Mouse (Mus musculus) C2C12 (cell line): ENCODE results near the gene Zfp831. TPM values are rescaled to one million over a fixed set of nuclear protein-coding genes. Genes with fewer than 3 reads are reported as not detected.

Source experiments
- H3K27me3 ChIP-seq: one replicate; pipeline ENCODE4 v1.6.1; 2011; ENCODE audit not compliant: control insufficient read depth, insufficient read depth, insufficient read length
- H3K36me3 ChIP-seq: one replicate; pipeline ENCODE4 v1.6.1; 2011; ENCODE audit not compliant: control insufficient read depth, insufficient read depth
- H3K4me3 ChIP-seq: one replicate; pipeline ENCODE4 v1.5.1; 2011; ENCODE audit warnings: mild to moderate bottlenecking, control low read depth; ENCODE audit not compliant: poor library complexity, insufficient read depth, severe bottlenecking
- H3K79me2 ChIP-seq: one replicate; pipeline ENCODE4 v1.6.1; 2011; ENCODE audit not compliant: control insufficient read depth, insufficient read depth
- H3K79me3 ChIP-seq: one replicate; pipeline ENCODE4 v1.6.1; 2011; ENCODE audit warnings: low read depth, control low read depth
- H3ac ChIP-seq: one replicate; pipeline ENCODE3; 2011; ENCODE audit warnings: low read depth; ENCODE audit not compliant: control insufficient read depth, insufficient read length
- CEBPB ChIP-seq: IDR thresholded peaks from one replicate; pipeline ENCODE4 v1.6.1; 2011; ENCODE audit warnings: low read depth, mild to moderate bottlenecking, control low read depth, moderate library complexity
- CTCF ChIP-seq: IDR thresholded peaks from one replicate; pipeline ENCODE4 v1.5.1; 2011; ENCODE audit not compliant: control insufficient read depth, insufficient read depth, insufficient read length
- FOSL1 ChIP-seq: IDR thresholded peaks from one replicate; pipeline ENCODE4 v1.8.0; 2011; ENCODE audit warnings: mild to moderate bottlenecking, low read length; ENCODE audit not compliant: poor library complexity, insufficient read depth, severe bottlenecking
- MAX ChIP-seq: IDR thresholded peaks from one replicate; pipeline ENCODE4 v1.6.1; 2011; ENCODE audit warnings: mild to moderate bottlenecking, control low read depth
- MYOD1 ChIP-seq: IDR thresholded peaks from one replicate; pipeline ENCODE4 v1.6.1; 2011; ENCODE audit warnings: low read depth; ENCODE audit not compliant: control insufficient read depth, insufficient read length
- MYOG ChIP-seq: IDR thresholded peaks from one replicate; pipeline ENCODE4 v1.6.1; 2011; ENCODE audit not compliant: control insufficient read depth, insufficient read length; ENCODE audit errors: extremely low read depth
- USF1 ChIP-seq: IDR thresholded peaks from one replicate; pipeline ENCODE4 v1.6.1; 2011; ENCODE audit warnings: low read depth, mild to moderate bottlenecking, control low read depth, moderate library complexity
- polyA plus RNA-seq: library from polyadenylated mRNA; unstranded; fragments of >200 nt; fragmentation: generic; extraction: Trizol; gene quantifications from one replicate; pipeline ENCODE4 v1.2.1, GENCODE M21; 2012; ENCODE audit warnings: missing spikeins

The Zfp831 gene
- polyA plus RNA-seq, 1 experiment, result not detected

- no peaks in the 10 kb centered on the region for H3K36me3 ChIP-seq
- H3K27me3 ChIP-seq, result peaks cover 21% of the 10 kb centered on the region
- no peak overlapping the region for H3K4me3 ChIP-seq
- TF ChIP-seq MAX (no peak), MYOD1 (no peak), USF1 (no peak), CEBPB (no peak), FOSL1 (no peak), CTCF (no peak), MYOG (no peak)
- no peaks in the 10 kb centered on the region for H3K79me2 ChIP-seq
- no peaks in the 10 kb centered on the region for H3K79me3 ChIP-seq
- no peak overlapping the region for H3ac ChIP-seq
Measured at GRCm38 (mm10) chr2:174624430-174624829, 18.9 kb upstream of the Zfp831 start.

GRCm38 (mm10) chr2:174627021-174627420 lies 16.3 kb upstream of the Zfp831 start:
- no peak overlapping the region for H3K4me3 ChIP-seq
- no peak for TF ChIP-seq MYOD1
- no peak for TF ChIP-seq FOSL1
- TF ChIP-seq MAX, result no peak
- TF ChIP-seq CTCF, result no peak
- no peak for TF ChIP-seq CEBPB
- TF ChIP-seq USF1, result no peak
- TF ChIP-seq MYOG, result no peak
- no peaks in the 10 kb centered on the region for H3K79me3 ChIP-seq
- H3K36me3 ChIP-seq, result no peaks in the 10 kb centered on the region
- no peaks in the 10 kb centered on the region for H3K79me2 ChIP-seq
- H3K27me3 ChIP-seq, result peaks cover 4% of the 10 kb centered on the region
- H3ac ChIP-seq, result no peak overlapping the region

- H3K27me3 ChIP-seq, result peaks cover 3% of the 10 kb centered on the region
- H3K36me3 ChIP-seq, result no peaks in the 10 kb centered on the region
- no peaks in the 10 kb centered on the region for H3K79me2 ChIP-seq
- H3K79me3 ChIP-seq, result no peaks in the 10 kb centered on the region
- H3ac ChIP-seq, result no peak overlapping the region
- H3K4me3 ChIP-seq, result no peak overlapping the region
- TF ChIP-seq CEBPB, result no peak
- TF ChIP-seq MYOG, result no peak
- TF ChIP-seq USF1, result no peak
- TF ChIP-seq FOSL1, result no peak
- no peak for TF ChIP-seq CTCF
- TF ChIP-seq MYOD1, result no peak
- no peak for TF ChIP-seq MAX
Measured at GRCm38 (mm10) chr2:174629299-174629850, 14.0 kb upstream of the Zfp831 start.

- Histone ChIP-seq H3K79me3 (no peaks in the 10 kb centered on the region), H3K27me3 (no peaks in the 10 kb centered on the region), H3K4me3 (no peak overlapping the region), H3ac (no peak overlapping the region), H3K79me2 (no peaks in the 10 kb centered on the region), H3K36me3 (no peaks in the 10 kb centered on the region)
- no peak for TF ChIP-seq MYOD1
- no peak for TF ChIP-seq CTCF
- no peak for TF ChIP-seq MAX
- no peak for TF ChIP-seq CEBPB
- no peak for TF ChIP-seq FOSL1
- TF ChIP-seq MYOG, result no peak
Measured at GRCm38 (mm10) chr2:174636750-174637149, 6.6 kb upstream of the Zfp831 start.

GRCm38 (mm10) chr2:174644975-174645374 lies 1.6 kb downstream of the Zfp831 start:
- Histone ChIP-seq H3ac (no peak overlapping the region), H3K27me3 (peaks cover 3% of the 10 kb centered on the region), H3K79me3 (no peaks in the 10 kb centered on the region), H3K79me2 (no peaks in the 10 kb centered on the region), H3K36me3 (no peaks in the 10 kb centered on the region), H3K4me3 (no peak overlapping the region)
- no peak for TF ChIP-seq MAX
- no peak for TF ChIP-seq FOSL1
- TF ChIP-seq CEBPB, result no peak
- TF ChIP-seq MYOG, result no peak
- no peak for TF ChIP-seq USF1
- TF ChIP-seq MYOD1, result no peak
- TF ChIP-seq CTCF, result no peak

- H3K36me3 ChIP-seq, result no peaks in the 10 kb centered on the region
- no peaks in the 10 kb centered on the region for H3K79me3 ChIP-seq
- H3K27me3 ChIP-seq, result peaks cover 5% of the 10 kb centered on the region
- no peak overlapping the region for H3K4me3 ChIP-seq
- no peak overlapping the region for H3ac ChIP-seq
- no peak for TF ChIP-seq MYOD1
- no peak for TF ChIP-seq CTCF
- TF ChIP-seq MAX, result no peak
- TF ChIP-seq CEBPB, result no peak
- no peak for TF ChIP-seq USF1
- TF ChIP-seq MYOG, result no peak
- no peak for TF ChIP-seq FOSL1
- no peaks in the 10 kb centered on the region for H3K79me2 ChIP-seq
Measured at GRCm38 (mm10) chr2:174652864-174653263, 9.5 kb downstream of the Zfp831 start.
